Mouse (Mus musculus): Measurements from ENCODE around the gene Tgif1. TPM values are rescaled to one million over a fixed set of nuclear protein-coding genes. Genes with fewer than 3 reads are reported as not detected.

Tgif1 gene
- total and polyA plus RNA-seq, 3 experiments, result 44.5 to 74.4 (median 70.6) TPM

- H3K4me3 ChIP-seq (replicated peaks in 1 of 3; ENCODE audit: low read depth in 2 of 3, low read length in 2 of 3, poor library complexity in 1 of 3), result peak overlapping the region; percentile 83 to 94 (median 93)
- H3K4me1 ChIP-seq (ENCODE audit: control insufficient read depth in 1 of 2, insufficient read depth in 2 of 2), result peaks cover 0 to 21% of the 10 kb centered on the region in 2 experiments; a peak in 2 of 4 replicates
- peaks cover 73% of the 10 kb centered on the region for H3K79me2 ChIP-seq (replicated peaks; ENCODE audit: control insufficient read depth, extremely low read depth, insufficient read depth, poor library complexity, severe bottlenecking)
- peak; percentile 74 for DNase-seq (ENCODE audit: extremely low read depth)
- dilution Hi-C loops (cut with MboI; ENCODE audit: extremely low pct_ligation_motif_present, extremely low pct_unique_long_range_greater_than_20kb, low sequenced_read_pairs) (no loop called here), in situ Hi-C loops (cut with MboI; ENCODE audit: low pct_ligation_motif_present, low pct_unique_long_range_greater_than_20kb, low sequenced_read_pairs) (loop anchor here (5.0 kb wide), 1 partner anchor 63 kb away; no protein-coding TSS in a partner anchor)
- peak overlapping the region; percentile 92 for H3K27ac ChIP-seq (ENCODE audit: insufficient read depth, low read depth)
- no peaks in the 10 kb centered on the region for H3K9me3 ChIP-seq (replicated peaks; ENCODE audit: low read length)
- H3K36me3 ChIP-seq (replicated peaks in 1 of 2; ENCODE audit: control insufficient read depth in 1 of 2, insufficient read depth in 1 of 2, low read length in 1 of 2), result peaks cover 18 to 30% of the 10 kb centered on the region in 2 experiments
- H3K4me2 ChIP-seq (ENCODE audit: insufficient read depth, low read depth, poor library complexity, severe bottlenecking), result peak overlapping the region; percentile 86; the same call in 1 of the 2 replicates
- peak overlapping the region; percentile 98 for H3K9ac ChIP-seq (ENCODE audit: insufficient read depth, low read depth)
- H3K27me3 ChIP-seq (replicated peaks), result no peaks in the 10 kb centered on the region
- TF ChIP-seq KAT2A (IDR thresholded peaks at IDR 0.05; ENCODE audit: insufficient replicate concordance, low read length) (no peak), NRF1 (IDR thresholded peaks at IDR 0.05; ENCODE audit: low read depth, low read length) (peak; percentile 90), ZKSCAN1 (IDR thresholded peaks at IDR 0.05; ENCODE audit: borderline replicate concordance, low read depth, low read length) (no peak), TBP (conservative IDR thresholded peaks at IDR 0.05; ENCODE audit: low read depth, low read length) (peak; percentile 21; the same call in 1 of the 2 replicates), NELFE (IDR thresholded peaks at IDR 0.05; ENCODE audit: low read depth, low read length) (peak; percentile 54; the same call in 1 of the 2 replicates), MAZ (IDR thresholded peaks at IDR 0.05; ENCODE audit: low read depth, low read length) (peak; percentile 76; the same call in 1 of the 2 replicates), ZNF384 (IDR thresholded peaks at IDR 0.05; ENCODE audit: low read depth, low read length) (peak; percentile 80), SMC3 (IDR thresholded peaks at IDR 0.05; ENCODE audit: low read depth, low read length) (no peak; the same call in 1 of the 2 replicates), E2F4 (IDR thresholded peaks at IDR 0.05; ENCODE audit: insufficient replicate concordance, low read depth, low read length) (no peak), GABPA (IDR thresholded peaks at IDR 0.05; ENCODE audit: insufficient replicate concordance, low read depth, low read length) (no peak), POLR2AphosphoS2 (IDR thresholded peaks at IDR 0.05; ENCODE audit: low read depth, low read length) (no peak; the same call in 1 of the 2 replicates), ZC3H11A (IDR thresholded peaks at IDR 0.05; ENCODE audit: low read depth, low read length) (no peak), SIN3A (IDR thresholded peaks at IDR 0.05; ENCODE audit: low read length) (peak; percentile 62), IRF4 (IDR thresholded peaks at IDR 0.05; ENCODE audit: low read depth, low read length) (peak; percentile 36), MAFK (IDR thresholded peaks at IDR 0.05; ENCODE audit: insufficient replicate concordance, low read length) (no peak), ETS1 (conservative IDR thresholded peaks at IDR 0.05; ENCODE audit: low read depth, low read length) (no peak; the same call in none of the 2 replicates), POLR2A (IDR thresholded peaks at IDR 0.05; ENCODE audit: low read depth, low read length) (peak; percentile 52), TCF12 (IDR thresholded peaks at IDR 0.05; ENCODE audit: low read depth, low read length) (peak; percentile 43; the same call in 1 of the 2 replicates), USF2 (conservative IDR thresholded peaks at IDR 0.05; ENCODE audit: low read depth, low read length) (no peak), ELF1 (IDR thresholded peaks at IDR 0.05; ENCODE audit: low read depth, low read length) (no peak), BHLHE40 (IDR thresholded peaks at IDR 0.05; ENCODE audit: low read depth, low read length) (peak; percentile 54; the same call in 1 of the 2 replicates), MEF2A (IDR thresholded peaks at IDR 0.05; ENCODE audit: borderline replicate concordance, low read depth, low read length) (peak; percentile 69; the same call in 1 of the 2 replicates), MYC (IDR thresholded peaks at IDR 0.05; ENCODE audit: low read depth, low read length) (no peak), MAX (IDR thresholded peaks at IDR 0.05; ENCODE audit: low read length) (peak; percentile 64; the same call in 1 of the 2 replicates), JUN (IDR thresholded peaks at IDR 0.05; ENCODE audit: insufficient read depth, low read depth, low read length) (peak; percentile 44; the same call in 1 of the 2 replicates), CTCF (conservative IDR thresholded peaks at IDR 0.05 in 1 of 2, IDR thresholded peaks at IDR 0.05 in 1 of 2; ENCODE audit: low read depth in 2 of 2, low read length in 2 of 2) (peak in 1 of 2 experiments; percentile 30; a peak in 1 of 4 replicates), CHD1 (IDR thresholded peaks at IDR 0.05; ENCODE audit: low read depth, low read length) (peak; percentile 92), UBTF (IDR thresholded peaks at IDR 0.05; ENCODE audit: low read depth, low read length) (0 out of 2 replicates have a peak, but pooled peaks have one; percentile 25), EP300 (IDR thresholded peaks at IDR 0.05; ENCODE audit: low read length) (peak; percentile 29; the same call in 1 of the 2 replicates), PAX5 (IDR thresholded peaks at IDR 0.05; ENCODE audit: low read length) (no peak), HCFC1 (IDR thresholded peaks at IDR 0.05; ENCODE audit: low read depth, low read length) (no peak), ZMIZ1 (IDR thresholded peaks at IDR 0.05; ENCODE audit: low read depth, low read length) (peak; percentile 69), MXI1 (IDR thresholded peaks at IDR 0.05; ENCODE audit: low read depth, low read length) (peak; percentile 84; the same call in 1 of the 2 replicates), RCOR1 (conservative IDR thresholded peaks at IDR 0.05; ENCODE audit: low read depth, low read length) (no peak; the same call in 1 of the 2 replicates), RAD21 (IDR thresholded peaks at IDR 0.05; ENCODE audit: low read depth, low read length) (no peak), JUND (conservative IDR thresholded peaks at IDR 0.05; ENCODE audit: low read depth, low read length) (peak; percentile 51; the same call in 1 of the 2 replicates), CHD2 (IDR thresholded peaks at IDR 0.05; ENCODE audit: low read length) (peak; percentile 62)
Measured at GRCm38 (mm10) chr17:70849399-70850232, 3.7 kb downstream of the Tgif1 start.

Measured in CH12.LX (cell line).